Mouse (Mus musculus) kidney, embryonic 16.5 days (tissue): ENCODE data around the gene Defb29. TPM values are rescaled to one million over a fixed set of nuclear protein-coding genes. Genes with fewer than 3 reads are reported as not detected.
A peak's percentile ranks its signal among the peaks of the same experiment; 100 is the strongest.

Experiments used
- ATAC-seq: fragments of 200-750 bp; cut with Nextera tagmentation; 2 replicates; pipeline ENCODE4 v1.8.0; 2017; ENCODE audit warnings: moderate TSS enrichment; ENCODE audit not compliant: low FRiP score, low TSS enrichment
- H3K27ac ChIP-seq: fragments of 300-500 bp; sonication (generic); 2 replicates; pipeline ENCODE4 v1.5.1; 2014; ENCODE audit warnings: low read length
- H3K27me3 ChIP-seq: fragments of 300-500 bp; sonication (generic); 2 replicates; pipeline ENCODE4 v1.6.1; 2014; ENCODE audit warnings: low read length, control low read depth, mixed read lengths; ENCODE audit not compliant: insufficient read depth
- H3K36me3 ChIP-seq: fragments of 300-500 bp; sonication (generic); 2 replicates; pipeline ENCODE4 v1.6.1; 2014; ENCODE audit warnings: low read length, control low read depth, mixed read lengths; ENCODE audit not compliant: insufficient read depth
- H3K4me1 ChIP-seq: fragments of 300-500 bp; sonication (generic); 2 replicates; pipeline ENCODE4 v1.6.1; 2014; ENCODE audit warnings: low read length, control low read depth, mixed read lengths; ENCODE audit not compliant: insufficient read depth
- H3K4me2 ChIP-seq: fragments of 300-500 bp; sonication (generic); replicated peaks from 2 replicates; pipeline ENCODE4 v1.6.1; 2014; ENCODE audit warnings: low read depth, low read length
- H3K4me3 ChIP-seq: fragments of 300-500 bp; sonication (generic); 2 replicates; pipeline ENCODE4 v1.5.1; 2014; ENCODE audit warnings: mild to moderate bottlenecking, low read length
- H3K9ac ChIP-seq: fragments of 300-500 bp; sonication (generic); replicated peaks from 2 replicates; pipeline ENCODE4 v1.6.1; 2014; ENCODE audit warnings: low read length
- H3K9me3 ChIP-seq: fragments of 300-500 bp; sonication (generic); 2 replicates; pipeline ENCODE4 v1.6.1; 2016; ENCODE audit warnings: low read length, control low read depth
- WGBS: fragments of 180-500 bp; shearing (Covaris S2); extraction: QIAGEN DNeasy Blood & Tissue Kit; methylation state at CpG from one replicate; pipeline ENCODE4 v1.1.7; 2014; 5-methylcytosine and 5-hydroxymethylcytosine counted together
- polyA plus RNA-seq: library from polyadenylated mRNA; unstranded; fragments of >200 nt; fragmentation: Nextera tagmentation; extraction: Ambion mirVana; gene quantifications from 2 replicates; pipeline ENCODE4 v1.2.1, GENCODE M21; 2015

The Defb29 gene
- polyA plus RNA-seq, 1 experiment from 2014 or later, result 2.1 TPM

- 80% methylated on average over 4 of the region's 4 CpGs for WGBS
- no peaks in the 10 kb centered on the region; the same call in 1 of the 2 replicates for H3K4me1 ChIP-seq
- no peaks in the 10 kb centered on the region for H3K27me3 ChIP-seq
- ATAC-seq, result no peak
- H3K9ac ChIP-seq, result no peak overlapping the region
- H3K4me2 ChIP-seq, result no peak overlapping the region
- no peak overlapping the region for H3K4me3 ChIP-seq
- H3K9me3 ChIP-seq, result no peaks in the 10 kb centered on the region
- peak overlapping the region; percentile 77 for H3K27ac ChIP-seq
- no peaks in the 10 kb centered on the region for H3K36me3 ChIP-seq
These were observed 30.0 kb upstream of the Defb29 start for GRCm38 (mm10) chr2:152569881-152570280.

GRCm38 (mm10) chr2:152569038-152569437 is 29.1 kb upstream of the Defb29 start, which contains the start of gene Gm17416:
Gene Gm17416 (plus strand): TSS chr2:152569338.
- Histone ChIP-seq H3K4me3 (no peak within 1 kb of the TSS), H3K4me2 (no peak within 1 kb of the TSS), H3K4me1 (no peaks in the 10 kb centered on the region; the same call in 1 of the 2 replicates), H3K36me3 (no peaks in the 10 kb centered on the region), H3K27ac (peak within 1 kb of the TSS; percentile 77), H3K9ac (no peak within 1 kb of the TSS), H3K27me3 (no peaks in the 10 kb centered on the region), H3K9me3 (no peaks in the 10 kb centered on the region)
- 86% methylated on average over 5 of the region's 5 CpGs for WGBS
- ATAC-seq, result no peak

- Histone ChIP-seq H3K9me3 (no peaks in the 10 kb centered on the region), H3K4me2 (no peak overlapping the region), H3K36me3 (no peaks in the 10 kb centered on the region), H3K27ac (no peak overlapping the region), H3K4me3 (no peak overlapping the region), H3K9ac (no peak overlapping the region), H3K27me3 (no peaks in the 10 kb centered on the region), H3K4me1 (peaks cover 7% of the 10 kb centered on the region)
- WGBS, result 89% methylated on average over 7 of the region's 7 CpGs
- no peak for ATAC-seq
These were observed 16.8 kb upstream of the Defb29 start for GRCm38 (mm10) chr2:152556655-152557054.

- H3K4me2 ChIP-seq, result peak overlapping the region; percentile 46
- 11% methylated on average over 16 of the region's 16 CpGs for WGBS
- H3K4me1 ChIP-seq, result peaks cover 7% of the 10 kb centered on the region
- H3K36me3 ChIP-seq, result no peaks in the 10 kb centered on the region
- no peaks in the 10 kb centered on the region for H3K27me3 ChIP-seq
- peak overlapping the region; percentile 25; the same call in 1 of the 2 replicates for H3K9ac ChIP-seq
- no peaks in the 10 kb centered on the region for H3K9me3 ChIP-seq
- 0 out of 2 replicates have a peak overlapping the region, but pooled peaks have one; percentile 6 for H3K27ac ChIP-seq
- peak overlapping the region; percentile 15 for H3K4me3 ChIP-seq
- ATAC-seq, result peak; percentile 71; the same call in 1 of the 2 replicates
These were observed 14.0 kb upstream of the Defb29 start for GRCm38 (mm10) chr2:152553774-152554423.

DNA sequence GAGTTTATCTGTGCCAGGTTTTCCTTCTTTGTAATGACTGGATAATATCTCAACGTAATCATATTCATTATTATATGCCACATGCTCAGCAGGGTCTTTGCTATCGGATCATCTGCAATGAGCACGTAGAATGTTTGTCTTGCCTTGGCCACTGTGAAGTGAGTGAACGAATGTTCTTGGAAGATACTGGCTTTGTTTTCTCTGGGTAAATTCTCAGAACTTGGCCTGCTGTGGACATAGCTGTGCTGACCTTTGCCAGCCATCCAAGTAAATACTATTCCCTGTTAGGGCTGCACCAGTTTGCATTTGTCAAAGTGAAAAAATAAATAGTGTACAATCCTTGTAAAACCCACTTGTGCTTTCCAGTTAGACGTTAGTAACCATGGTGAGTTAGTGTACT is 8.2 kb upstream of the Defb29 start:
- H3K27me3 ChIP-seq, result no peaks in the 10 kb centered on the region
- no peak overlapping the region for H3K4me3 ChIP-seq
- H3K36me3 ChIP-seq, result no peaks in the 10 kb centered on the region
- H3K4me2 ChIP-seq, result no peak overlapping the region
- no peaks in the 10 kb centered on the region for H3K9me3 ChIP-seq
- WGBS, result 73% methylated on average over 5 of the region's 5 CpGs
- no peak overlapping the region for H3K27ac ChIP-seq
- peaks cover 11% of the 10 kb centered on the region for H3K4me1 ChIP-seq
- H3K9ac ChIP-seq, result no peak overlapping the region
- no peak for ATAC-seq

DNA sequence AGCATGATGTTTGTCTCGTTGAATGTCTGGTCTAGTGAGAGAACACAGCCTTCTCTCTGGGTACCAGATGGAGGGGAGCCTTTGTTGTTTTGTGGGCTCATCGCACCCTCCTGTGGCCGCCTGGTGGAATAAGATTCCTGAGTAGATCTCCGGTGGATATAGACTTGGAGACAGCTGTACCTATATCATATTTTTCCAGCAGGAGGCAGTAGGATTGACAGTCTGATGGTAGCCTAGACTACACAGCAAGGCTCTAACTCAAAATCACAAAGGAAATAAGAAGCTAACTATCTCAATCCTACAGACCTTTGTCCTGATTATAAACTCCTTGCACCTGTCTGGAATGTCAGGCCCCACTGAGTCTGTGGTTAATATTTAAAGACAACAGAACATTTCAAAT is 4.8 kb upstream of the Defb29 start:
- peak overlapping the region; percentile 84 for H3K27ac ChIP-seq

GRCm38 (mm10) chr2:152543478-152543877 is 3.6 kb upstream of the Defb29 start:
- H3K9me3 ChIP-seq, result peaks cover 4% of the 10 kb centered on the region; the same call in 1 of the 2 replicates
- peak overlapping the region; percentile 84 for H3K27ac ChIP-seq
- no peak overlapping the region for H3K4me3 ChIP-seq
- H3K4me2 ChIP-seq, result no peak overlapping the region
- peaks cover 20% of the 10 kb centered on the region for H3K4me1 ChIP-seq
- 49% methylated on average over 4 of the region's 4 CpGs for WGBS
- no peaks in the 10 kb centered on the region for H3K36me3 ChIP-seq
- H3K27me3 ChIP-seq, result no peaks in the 10 kb centered on the region
- peak; percentile 73 for ATAC-seq
- H3K9ac ChIP-seq, result no peak overlapping the region

More for the DNA sequence above, 4.8 kb upstream of the Defb29 start:
- Histone ChIP-seq H3K9ac (no peak overlapping the region), H3K4me1 (peaks cover 17% of the 10 kb centered on the region), H3K4me3 (no peak overlapping the region), H3K9me3 (peaks cover 4% of the 10 kb centered on the region; the same call in 1 of the 2 replicates), H3K4me2 (no peak overlapping the region), H3K27me3 (no peaks in the 10 kb centered on the region), H3K36me3 (no peaks in the 10 kb centered on the region)
- peak; percentile 83 for ATAC-seq
- 12% methylated on average over 4 of the region's 4 CpGs for WGBS

- Histone ChIP-seq H3K4me3 (no peak overlapping the region), H3K9ac (no peak overlapping the region), H3K36me3 (no peaks in the 10 kb centered on the region), H3K4me1 (peaks cover 20% of the 10 kb centered on the region), H3K9me3 (peaks cover 4% of the 10 kb centered on the region; the same call in 1 of the 2 replicates), H3K27me3 (no peaks in the 10 kb centered on the region), H3K27ac (peak overlapping the region; percentile 84), H3K4me2 (no peak overlapping the region)
- WGBS, result 81% methylated on average over 2 of the region's 2 CpGs
- ATAC-seq, result no peak
These were observed 3.0 kb upstream of the Defb29 start for GRCm38 (mm10) chr2:152542897-152543296.

- Histone ChIP-seq H3K4me2 (no peak overlapping the region), H3K9me3 (peaks cover 4% of the 10 kb centered on the region; the same call in 1 of the 2 replicates), H3K27ac (no peak overlapping the region), H3K4me1 (peaks cover 20% of the 10 kb centered on the region), H3K4me3 (no peak overlapping the region), H3K27me3 (no peaks in the 10 kb centered on the region), H3K9ac (no peak overlapping the region), H3K36me3 (no peaks in the 10 kb centered on the region)
- no peak for ATAC-seq
- WGBS, result 86% methylated on average over 9 of the region's 9 CpGs
These were observed 2.1 kb upstream of the Defb29 start for GRCm38 (mm10) chr2:152541979-152542378.

DNA sequence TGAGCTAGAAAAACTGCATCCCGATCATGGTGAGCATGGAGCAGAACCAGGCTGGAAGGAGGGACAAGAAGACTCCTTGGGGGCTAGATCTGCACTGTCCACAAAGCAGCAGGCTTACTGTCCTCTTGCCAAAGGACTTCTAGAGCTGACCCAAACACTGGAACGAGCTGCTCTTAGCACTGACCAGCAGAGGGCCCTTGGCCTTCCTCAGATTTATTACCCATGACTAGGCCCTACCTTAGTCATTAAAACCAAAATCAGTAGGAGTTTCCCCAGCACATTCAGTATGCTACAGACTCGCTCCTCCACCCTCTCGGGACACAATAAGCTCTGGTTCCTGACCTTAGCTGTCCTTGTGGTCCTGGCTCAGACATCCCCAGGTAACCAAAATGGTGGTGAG is 21.9 kb downstream of the Defb29 start, which contains the start of gene Defb28:
Gene Defb28 (plus strand): TSS at position 275 of the 400 bp plus-strand sequence.
- no peak within 1 kb of the TSS for H3K4me3 ChIP-seq
- H3K9me3 ChIP-seq, result no peaks in the 10 kb centered on the region
- no peaks in the 10 kb centered on the region for H3K27me3 ChIP-seq
- peaks cover 3% of the 10 kb centered on the region; the same call in 1 of the 2 replicates for H3K4me1 ChIP-seq
- H3K27ac ChIP-seq, result no peak within 1 kb of the TSS
- no peaks in the 10 kb centered on the region for H3K36me3 ChIP-seq
- WGBS, result 38% methylated on average over 4 of the region's 4 CpGs
- H3K9ac ChIP-seq, result no peak within 1 kb of the TSS
- H3K4me2 ChIP-seq, result no peak within 1 kb of the TSS
- ATAC-seq, result peak; percentile 58
